Mouse (Mus musculus): ENCODE data around the gene Eef1akmt2.
A peak's percentile ranks its signal among the peaks of the same experiment; 100 is the strongest.

Gene Eef1akmt2

GRCm38 (mm10) chr7:132810879-132811278 is 41.6 kb downstream of the Eef1akmt2 start:
- DNase-seq (ENCODE audit: low spot score) = peak; percentile 82

GRCm38 (mm10) chr7:132810368-132810767 is 42.1 kb downstream of the Eef1akmt2 start:
- no peak for DNase-seq (ENCODE audit: low spot score)

- no peak for DNase-seq (ENCODE audit: low spot score)
Observed at GRCm38 (mm10) chr7:132809721-132810120, 42.8 kb downstream of the Eef1akmt2 start.

GRCm38 (mm10) chr7:132808841-132809682 is 43.4 kb downstream of the Eef1akmt2 start:
- DNase-seq (ENCODE audit: low spot score) = no peak

GRCm38 (mm10) chr7:132808051-132808796 is 44.2 kb downstream of the Eef1akmt2 start:
- no peak for DNase-seq (ENCODE audit: low spot score)

- no peak for DNase-seq (ENCODE audit: low spot score)
Observed at GRCm38 (mm10) chr7:132806926-132807857, 45.3 kb downstream of the Eef1akmt2 start.

GRCm38 (mm10) chr7:132806286-132806685 is 46.2 kb downstream of the Eef1akmt2 start:
- DNase-seq (ENCODE audit: low spot score) = no peak

GRCm38 (mm10) chr7:132804951-132805350 is 47.5 kb downstream of the Eef1akmt2 start:
- no peak for DNase-seq (ENCODE audit: low spot score)

GRCm38 (mm10) chr7:132804461-132804860 is 48.0 kb downstream of the Eef1akmt2 start:
- no peak for DNase-seq (ENCODE audit: low spot score)

- DNase-seq (ENCODE audit: low spot score) = no peak
Observed at GRCm38 (mm10) chr7:132803962-132804361, 48.5 kb downstream of the Eef1akmt2 start.

- DNase-seq (ENCODE audit: low spot score) = no peak
Observed at GRCm38 (mm10) chr7:132803336-132803735, 49.1 kb downstream of the Eef1akmt2 start.

GRCm38 (mm10) chr7:132802691-132803090 is 49.8 kb downstream of the Eef1akmt2 start:
- DNase-seq (ENCODE audit: low spot score) = no peak

GRCm38 (mm10) chr7:132802066-132802465 is 50.4 kb downstream of the Eef1akmt2 start:
- DNase-seq (ENCODE audit: low spot score) = no peak

- no peak for DNase-seq (ENCODE audit: low spot score)
Observed at GRCm38 (mm10) chr7:132801509-132801908, 51.0 kb downstream of the Eef1akmt2 start.

- no peak for DNase-seq (ENCODE audit: low spot score)
Observed at GRCm38 (mm10) chr7:132800868-132801267, 51.6 kb downstream of the Eef1akmt2 start.

- DNase-seq (ENCODE audit: low spot score) = no peak
Observed at GRCm38 (mm10) chr7:132799119-132800016, 53.1 kb downstream of the Eef1akmt2 start.

GRCm38 (mm10) chr7:132795141-132795540 is 57.3 kb downstream of the Eef1akmt2 start:
- no peak for DNase-seq (ENCODE audit: low spot score)

- no peak for DNase-seq (ENCODE audit: low spot score)
Observed at GRCm38 (mm10) chr7:132793467-132793866, 59.0 kb downstream of the Eef1akmt2 start.

- no peak for DNase-seq (ENCODE audit: low spot score)
Observed at GRCm38 (mm10) chr7:132790447-132791219, 61.8 kb downstream of the Eef1akmt2 start.

GRCm38 (mm10) chr7:132788826-132789225 is 63.6 kb downstream of the Eef1akmt2 start:
- DNase-seq (ENCODE audit: low spot score) = no peak

Data from ovary, postnatal 10 days (tissue).